Mouse (Mus musculus) forebrain, embryonic 11.5 days (tissue): Measurements from ENCODE around the gene Zfp36l2. TPM values are rescaled to one million over a fixed set of nuclear protein-coding genes. Genes with fewer than 3 reads are reported as not detected.

Source experiments
- ATAC-seq: fragments of 200-750 bp; cut with Nextera tagmentation; replicated peaks from 2 replicates; pipeline ENCODE4 v1.8.0; 2017; ENCODE audit warnings: moderate TSS enrichment; ENCODE audit not compliant: low FRiP score
- DNase-seq: peaks from one replicate; pipeline ENCODE4 v3.0.0-alpha.2; 2017; ENCODE audit warnings: low spot score
- H3K27ac ChIP-seq: fragments of 300-500 bp; sonication (generic); 2 replicates; pipeline ENCODE4 v1.5.1; 2014; ENCODE audit warnings: low read depth, low read length
- H3K27me3 ChIP-seq: fragments of 300-500 bp; sonication (generic); 2 replicates; pipeline ENCODE4 v1.6.1; 2014; ENCODE audit warnings: mild to moderate bottlenecking, low read length, mixed read lengths; ENCODE audit not compliant: control insufficient read depth, insufficient read depth
- H3K36me3 ChIP-seq: fragments of 300-500 bp; sonication (generic); 2 replicates; pipeline ENCODE4 v1.6.1; 2014; ENCODE audit warnings: mild to moderate bottlenecking, low read length, moderate library complexity, mixed read lengths; ENCODE audit not compliant: control insufficient read depth, insufficient read depth
- H3K4me1 ChIP-seq: fragments of 300-500 bp; sonication (generic); replicated peaks from 2 replicates; pipeline ENCODE4 v1.6.1; 2014; ENCODE audit warnings: low read length, mixed read lengths; ENCODE audit not compliant: control insufficient read depth, insufficient read depth
- H3K4me2 ChIP-seq: fragments of 300-500 bp; sonication (generic); 2 replicates; pipeline ENCODE4 v1.6.1; 2014; ENCODE audit warnings: low read depth, mild to moderate bottlenecking, low read length, moderate library complexity, mixed read lengths; ENCODE audit not compliant: severe bottlenecking
- H3K4me3 ChIP-seq: fragments of 300-500 bp; sonication (generic); 2 replicates; pipeline ENCODE4 v1.5.1; 2014; ENCODE audit warnings: low read depth, low read length
- H3K9ac ChIP-seq: fragments of 300-500 bp; sonication (generic); 2 replicates; pipeline ENCODE4 v1.6.1; 2014; ENCODE audit warnings: low read length
- H3K9me3 ChIP-seq: fragments of 300-500 bp; sonication (generic); 2 replicates; pipeline ENCODE4 v1.6.1; 2016; ENCODE audit warnings: low read length, mixed read lengths; ENCODE audit not compliant: control insufficient read depth
- WGBS: fragments of 180-500 bp; shearing (Covaris S2); extraction: QIAGEN DNeasy Blood & Tissue Kit; methylation state at CpG from one replicate; pipeline ENCODE4 v1.1.7; 2014; 5-methylcytosine and 5-hydroxymethylcytosine counted together
- polyA plus RNA-seq: library from polyadenylated mRNA; unstranded; fragments of >200 nt; fragmentation: Nextera tagmentation; extraction: Ambion mirVana; gene quantifications from 2 replicates; pipeline ENCODE4 v1.2.1, GENCODE M21; 2014

The Zfp36l2 gene
- polyA plus RNA-seq, 1 experiment from 2014 or later = 15.3 TPM

GRCm38 (mm10) chr17:84155516-84156226 is 32.1 kb downstream of the Zfp36l2 start:
- H3K36me3 ChIP-seq = no peaks in the 10 kb centered on the region
- no peak overlapping the region for H3K4me2 ChIP-seq
- H3K4me1 ChIP-seq = peaks cover 4% of the 10 kb centered on the region; the same call in 1 of the 2 replicates
- no peak overlapping the region for H3K27ac ChIP-seq
- no peak for ATAC-seq
- 76% methylated on average over 8 of the region's 8 CpGs for WGBS
- no peak for DNase-seq
- H3K9me3 ChIP-seq = no peaks in the 10 kb centered on the region
- H3K27me3 ChIP-seq = peaks cover 3% of the 10 kb centered on the region; the same call in 1 of the 2 replicates
- H3K9ac ChIP-seq = no peak overlapping the region
- H3K4me3 ChIP-seq = no peak overlapping the region

GRCm38 (mm10) chr17:84155029-84155338 is 32.8 kb downstream of the Zfp36l2 start:
- DNase-seq (no peak), ATAC-seq (no peak)
- no peak overlapping the region for H3K4me2 ChIP-seq
- peaks cover 5% of the 10 kb centered on the region; the same call in 1 of the 2 replicates for H3K4me1 ChIP-seq
- H3K36me3 ChIP-seq = no peaks in the 10 kb centered on the region
- H3K9ac ChIP-seq = no peak overlapping the region
- H3K4me3 ChIP-seq = no peak overlapping the region
- no peak overlapping the region for H3K27ac ChIP-seq
- H3K9me3 ChIP-seq = no peaks in the 10 kb centered on the region
- H3K27me3 ChIP-seq = peaks cover 3% of the 10 kb centered on the region; the same call in 1 of the 2 replicates
- WGBS = 92% methylated on average over 6 of the region's 6 CpGs

- 0 out of 2 replicates have a peak, but pooled peaks have one; percentile 11 for ATAC-seq
- H3K36me3 ChIP-seq = no peaks in the 10 kb centered on the region
- no peak overlapping the region for H3K27ac ChIP-seq
- H3K4me1 ChIP-seq = peaks cover 10% of the 10 kb centered on the region
- H3K4me3 ChIP-seq = no peak overlapping the region
- 86% methylated on average over 11 of the region's 11 CpGs for WGBS
- no peaks in the 10 kb centered on the region for H3K9me3 ChIP-seq
- H3K9ac ChIP-seq = no peak overlapping the region
- DNase-seq = no peak
- peaks cover 3% of the 10 kb centered on the region; the same call in 1 of the 2 replicates for H3K27me3 ChIP-seq
- H3K4me2 ChIP-seq = no peak overlapping the region
Observed at GRCm38 (mm10) chr17:84154302-84155028, 33.3 kb downstream of the Zfp36l2 start.

DNA sequence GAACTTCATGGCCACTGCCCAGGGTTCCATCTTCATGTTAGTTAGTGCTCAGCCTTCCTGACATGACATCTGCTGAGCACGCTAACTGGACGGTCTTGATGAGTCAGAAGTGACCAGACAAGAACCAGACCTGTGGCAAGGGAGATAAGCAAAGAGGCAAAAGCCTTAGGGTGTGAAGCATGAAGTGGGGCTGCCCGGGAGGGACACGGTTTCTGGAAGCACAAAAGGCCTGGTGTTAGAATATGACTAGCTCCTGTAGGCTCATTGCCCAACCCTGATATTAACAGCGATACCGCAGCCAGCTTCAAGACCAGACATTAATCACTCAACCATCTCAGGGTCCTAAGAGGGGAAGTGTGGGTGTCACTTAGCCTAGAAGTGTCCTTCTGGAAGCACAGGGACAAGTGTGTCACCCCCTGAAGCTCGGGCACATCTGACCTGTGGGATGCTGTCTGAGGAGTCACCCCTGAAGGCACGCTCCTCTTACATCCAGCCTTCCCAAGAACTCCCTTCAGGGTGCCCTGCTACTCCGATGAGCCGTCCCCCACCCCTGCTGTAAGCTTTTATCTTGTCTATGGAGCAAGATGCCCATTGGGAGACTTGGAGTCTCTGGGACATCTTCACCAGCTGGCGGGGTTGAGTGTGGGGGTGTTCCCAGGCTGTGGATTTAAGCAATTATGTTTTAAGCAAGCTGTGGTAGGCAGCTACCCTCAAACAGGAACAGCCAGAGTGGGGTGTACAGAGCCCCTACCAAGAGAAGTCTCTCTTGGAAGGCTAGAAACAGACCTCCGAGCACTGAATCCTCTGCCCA is 34.6 kb downstream of the Zfp36l2 start:
- Histone ChIP-seq H3K4me3 (no peak overlapping the region), H3K9ac (no peak overlapping the region), H3K4me2 (no peak overlapping the region), H3K4me1 (peaks cover 16% of the 10 kb centered on the region), H3K9me3 (no peaks in the 10 kb centered on the region), H3K27ac (no peak overlapping the region), H3K27me3 (peaks cover 3% of the 10 kb centered on the region; the same call in 1 of the 2 replicates), H3K36me3 (no peaks in the 10 kb centered on the region)
- ATAC-seq (no peak), DNase-seq (no peak)
- WGBS = 85% methylated on average over 12 of the region's 12 CpGs

DNA sequence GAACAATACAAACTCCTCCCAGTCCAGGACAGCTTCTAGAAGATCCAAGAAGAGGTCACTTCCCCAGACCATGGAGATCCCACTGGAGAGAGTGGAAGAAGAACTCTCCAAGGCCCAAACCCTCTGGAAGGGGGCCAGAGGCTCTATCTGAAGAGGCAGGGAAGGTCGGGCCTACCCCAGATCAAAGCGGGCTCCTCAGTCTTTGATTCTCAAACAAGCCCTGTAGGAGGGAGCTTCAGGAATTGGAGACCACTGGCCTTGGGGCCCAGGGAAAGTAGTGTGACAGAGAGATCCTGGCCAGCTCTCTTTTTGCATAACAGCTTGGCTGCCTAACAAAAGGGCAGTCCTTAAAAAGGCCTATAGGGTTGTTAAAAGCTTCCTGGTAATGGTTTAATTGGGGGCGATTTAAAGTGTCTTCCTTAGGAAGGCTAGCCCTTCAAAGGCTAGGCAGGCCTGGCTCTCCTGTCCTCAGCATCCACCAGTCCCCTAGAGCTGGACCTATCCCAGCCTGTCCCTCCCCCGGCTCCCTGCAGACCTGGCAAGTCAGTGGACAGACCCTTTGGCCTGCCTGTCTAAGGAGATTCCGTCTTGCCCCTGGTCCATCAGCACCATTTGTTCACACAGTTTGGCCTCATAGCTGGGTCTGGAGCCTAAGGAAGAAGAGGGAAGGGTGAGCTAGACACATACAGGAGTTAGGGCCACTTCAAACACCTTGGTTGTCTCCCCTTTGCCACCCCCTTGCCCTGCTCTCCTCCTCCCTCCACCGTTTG is 35.4 kb downstream of the Zfp36l2 start:
- Histone ChIP-seq H3K36me3 (no peaks in the 10 kb centered on the region), H3K4me3 (no peak overlapping the region), H3K4me2 (no peak overlapping the region), H3K27me3 (no peaks in the 10 kb centered on the region), H3K4me1 (peaks cover 12% of the 10 kb centered on the region), H3K9ac (no peak overlapping the region), H3K9me3 (no peaks in the 10 kb centered on the region), H3K27ac (no peak overlapping the region)
- ATAC-seq (no peak), DNase-seq (no peak)
- 37% methylated on average over 6 of the region's 6 CpGs for WGBS

DNA sequence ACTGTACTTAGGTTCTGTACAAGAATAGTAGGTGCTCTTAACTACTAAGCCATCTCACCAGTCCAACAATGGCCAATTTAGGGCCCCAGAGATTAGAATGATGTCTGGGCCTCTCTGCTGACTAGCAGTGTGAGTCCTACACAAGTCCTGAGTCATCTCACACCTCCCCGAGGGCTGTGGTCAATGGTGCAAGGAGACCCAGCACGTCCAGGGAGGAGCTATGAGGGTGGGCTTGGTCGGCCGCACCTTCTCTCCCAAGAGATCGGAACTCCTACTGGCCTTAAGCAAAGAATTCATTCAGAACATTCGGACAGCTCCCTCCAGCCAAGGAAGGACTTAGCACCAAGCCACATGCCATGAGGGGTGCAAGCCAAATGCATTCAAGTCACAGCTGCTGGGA is 36.4 kb downstream of the Zfp36l2 start:
- H3K27ac ChIP-seq = no peak overlapping the region
- peaks cover 20% of the 10 kb centered on the region for H3K4me1 ChIP-seq
- 76% methylated on average over 6 of the region's 6 CpGs for WGBS

GRCm38 (mm10) chr17:84150291-84150690 is 37.5 kb downstream of the Zfp36l2 start:
- WGBS = 28% methylated on average over 8 of the region's 8 CpGs
- Histone ChIP-seq H3K9me3 (no peaks in the 10 kb centered on the region), H3K27me3 (no peaks in the 10 kb centered on the region; the same call in 1 of the 2 replicates), H3K36me3 (no peaks in the 10 kb centered on the region), H3K4me1 (peaks cover 24% of the 10 kb centered on the region), H3K9ac (no peak overlapping the region; the same call in 1 of the 2 replicates), H3K4me2 (no peak overlapping the region), H3K4me3 (no peak overlapping the region), H3K27ac (no peak overlapping the region)
- no peak for DNase-seq
- no peak for ATAC-seq

More for the DNA sequence above, 36.4 kb downstream of the Zfp36l2 start:
- H3K27me3 ChIP-seq = no peaks in the 10 kb centered on the region
- no peak overlapping the region for H3K4me2 ChIP-seq
- H3K9ac ChIP-seq = no peak overlapping the region
- ATAC-seq = no peak
- no peaks in the 10 kb centered on the region for H3K9me3 ChIP-seq
- DNase-seq = no peak
- H3K4me3 ChIP-seq = no peak overlapping the region
- H3K36me3 ChIP-seq = no peaks in the 10 kb centered on the region

DNA sequence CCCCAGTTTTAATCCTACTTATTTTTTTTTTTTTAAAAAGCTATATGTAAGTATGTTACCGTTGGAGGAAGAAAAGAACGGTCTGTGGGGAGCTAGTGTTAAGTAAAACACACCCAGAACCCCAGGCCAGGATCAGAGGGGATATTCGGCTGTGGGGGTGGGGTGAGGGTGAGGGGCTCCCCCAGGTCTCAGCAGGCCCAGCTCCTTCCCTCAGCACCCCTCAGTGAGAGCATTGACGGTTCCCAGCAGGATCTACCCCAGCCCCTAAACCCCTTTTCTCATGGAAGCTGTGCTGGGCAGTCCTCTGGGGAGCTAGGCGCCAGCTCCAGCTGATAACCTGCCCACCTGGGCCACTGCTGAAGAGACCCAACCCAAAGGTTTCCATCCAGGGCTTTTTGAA is 38.2 kb downstream of the Zfp36l2 start:
- Histone ChIP-seq H3K27me3 (no peaks in the 10 kb centered on the region; the same call in 1 of the 2 replicates), H3K9ac (no peak overlapping the region), H3K27ac (no peak overlapping the region), H3K4me1 (peaks cover 24% of the 10 kb centered on the region), H3K4me3 (no peak overlapping the region), H3K4me2 (no peak overlapping the region), H3K36me3 (no peaks in the 10 kb centered on the region), H3K9me3 (no peaks in the 10 kb centered on the region)
- DNase-seq (no peak), ATAC-seq (no peak)
- WGBS = 29% methylated on average over 5 of the region's 5 CpGs
